Mouse (Mus musculus) heart, postnatal 25 days (tissue): ENCODE measurements around the gene Itprip. TPM values are rescaled to one million over a fixed set of nuclear protein-coding genes. Genes with fewer than 3 reads are reported as not detected.

Experiments
- DNase-seq: peaks from one replicate; pipeline ENCODE4 v3.0.0; 2022; ENCODE audit warnings: low spot score
- intact Hi-C: fragments of 180-260 bp; cut with DNase I; formaldehyde crosslinking; loops from one replicate; pipeline ENCODE4 v1.15.1; 2025
- total RNA-seq, 2 experiments: library from RNA; stranded (reverse); gene quantifications; 2 replicates each; pipeline ENCODE4 v1.2.3; 2021

The Itprip gene
- 1 to 10 TPM; 9.0 to 9.9 TPM for total RNA-seq

GRCm38 (mm10) chr19:47919126-47919965 is at the start of gene Itprip, which contains the start of gene Cfap43:
Gene Itprip, minus strand, starts transcription at chr19:47919299.
Gene Cfap43, minus strand, starts transcription at chr19:47919287.
- DNase-seq: peak; percentile 80
- intact Hi-C loops: no loop called here

GRCm38 (mm10) chr19:47958181-47958580 is 39.1 kb upstream of the Itprip start:
- intact Hi-C loops: no loop called here
- no peak for DNase-seq

- intact Hi-C loops: no loop called here
- DNase-seq: no peak
Observed at GRCm38 (mm10) chr19:47953169-47953568, 34.1 kb upstream of the Itprip start.

GRCm38 (mm10) chr19:47950946-47951345 is 31.8 kb upstream of the Itprip start:
- intact Hi-C loops: no loop called here
- DNase-seq: no peak

- intact Hi-C loops: no loop called here
- DNase-seq: no peak
Observed at GRCm38 (mm10) chr19:47946821-47947465, 27.8 kb upstream of the Itprip start.

- intact Hi-C loops: no loop called here
- DNase-seq: no peak
Observed at GRCm38 (mm10) chr19:47939361-47939760, 20.3 kb upstream of the Itprip start.

- DNase-seq: no peak
- intact Hi-C loops: no loop called here
Observed at GRCm38 (mm10) chr19:47937443-47938406, 18.6 kb upstream of the Itprip start, which contains the start of gene Cfap58. Gene Cfap58, plus strand, starts transcription at chr19:47937675.

GRCm38 (mm10) chr19:47936938-47937337 is 17.8 kb upstream of the Itprip start:
- no peak for DNase-seq
- intact Hi-C loops: no loop called here

GRCm38 (mm10) chr19:47936490-47936889 is 17.4 kb upstream of the Itprip start:
- no peak for DNase-seq
- intact Hi-C loops: no loop called here

- intact Hi-C loops: no loop called here
- DNase-seq: no peak
Observed at GRCm38 (mm10) chr19:47935530-47935929, 16.4 kb upstream of the Itprip start.

- intact Hi-C loops: no loop called here
- no peak for DNase-seq
Observed at GRCm38 (mm10) chr19:47934636-47935238, 15.6 kb upstream of the Itprip start.

- intact Hi-C loops: no loop called here
- no peak for DNase-seq
Observed at GRCm38 (mm10) chr19:47934146-47934545, 15.0 kb upstream of the Itprip start.

GRCm38 (mm10) chr19:47931982-47932638 is 13.0 kb upstream of the Itprip start:
- DNase-seq: no peak

GRCm38 (mm10) chr19:47929043-47929442 is 9.9 kb upstream of the Itprip start:
- no peak for DNase-seq
- intact Hi-C loops: no loop called here

More at GRCm38 (mm10) chr19:47931982-47932638, 13.0 kb upstream of the Itprip start:
- intact Hi-C loops: loop anchor here (1.0 to 2.0 kb wide), 2 partner anchors 50 to 273 kb away; no protein-coding TSS in a partner anchor

- DNase-seq: no peak
- intact Hi-C loops: no loop called here
Observed at GRCm38 (mm10) chr19:47927032-47927431, 7.9 kb upstream of the Itprip start.

GRCm38 (mm10) chr19:47925819-47926218 is 6.7 kb upstream of the Itprip start:
- no peak for DNase-seq
- intact Hi-C loops: no loop called here

GRCm38 (mm10) chr19:47919966-47920375 is 872 bp upstream of the Itprip start:
- intact Hi-C loops: no loop called here
- peak; percentile 33 for DNase-seq

GRCm38 (mm10) chr19:47918455-47919101 is 521 bp downstream of the Itprip start:
- intact Hi-C loops: no loop called here
- no peak for DNase-seq
